Mouse (Mus musculus): Measurements from ENCODE around the gene Dnajc4. TPM values are rescaled to one million over a fixed set of nuclear protein-coding genes. Genes with fewer than 3 reads are reported as not detected.

The Dnajc4 gene
- total RNA-seq (2023; ENCODE audit: inconsistent age), result 23.7 to 27.8 TPM (median 26.5 TPM) in 4 replicates

DNA sequence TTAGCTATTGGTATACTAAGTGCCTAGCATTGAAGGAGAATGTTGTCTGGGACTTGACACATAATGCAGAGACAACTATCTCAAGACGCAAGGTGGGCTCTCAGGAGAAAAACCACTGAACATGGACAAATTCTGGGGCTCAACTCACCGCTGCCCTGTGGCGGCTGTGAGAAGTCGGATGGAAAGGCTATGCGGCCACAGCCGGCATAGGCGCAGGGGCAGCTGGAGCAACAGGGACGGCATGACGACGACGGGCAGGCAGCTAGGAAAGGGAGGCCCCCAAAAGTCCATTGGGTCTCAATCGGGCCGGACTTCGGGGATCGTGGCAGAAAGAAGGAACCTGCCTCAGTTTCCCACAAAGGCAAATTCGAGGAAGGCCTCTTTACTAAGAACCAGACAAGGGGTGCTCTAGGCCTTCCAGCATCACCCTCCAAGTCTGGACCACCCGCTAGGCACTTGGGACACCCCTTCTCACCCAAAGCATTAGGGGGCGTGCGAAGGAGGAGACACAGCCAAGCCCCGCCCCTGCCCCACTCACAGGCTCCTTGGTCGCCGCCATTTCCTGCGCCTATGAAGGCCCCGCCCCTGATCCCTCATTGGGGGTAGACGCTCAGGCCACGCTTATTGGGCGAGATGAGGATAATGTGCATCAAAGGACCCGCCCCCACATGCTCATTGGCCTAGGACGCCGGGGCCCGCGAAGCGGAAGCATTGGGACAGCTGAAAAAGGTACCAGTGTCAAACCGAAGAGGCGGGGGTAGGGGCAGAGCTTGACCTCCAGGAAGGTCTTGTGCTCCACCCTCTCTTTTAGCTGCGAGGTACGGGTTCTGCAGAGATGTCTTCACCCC lies at the start of gene Dnajc4:
Gene Dnajc4, minus strand, starts transcription at position 562 of the 848 bp plus-strand sequence.

DNA sequence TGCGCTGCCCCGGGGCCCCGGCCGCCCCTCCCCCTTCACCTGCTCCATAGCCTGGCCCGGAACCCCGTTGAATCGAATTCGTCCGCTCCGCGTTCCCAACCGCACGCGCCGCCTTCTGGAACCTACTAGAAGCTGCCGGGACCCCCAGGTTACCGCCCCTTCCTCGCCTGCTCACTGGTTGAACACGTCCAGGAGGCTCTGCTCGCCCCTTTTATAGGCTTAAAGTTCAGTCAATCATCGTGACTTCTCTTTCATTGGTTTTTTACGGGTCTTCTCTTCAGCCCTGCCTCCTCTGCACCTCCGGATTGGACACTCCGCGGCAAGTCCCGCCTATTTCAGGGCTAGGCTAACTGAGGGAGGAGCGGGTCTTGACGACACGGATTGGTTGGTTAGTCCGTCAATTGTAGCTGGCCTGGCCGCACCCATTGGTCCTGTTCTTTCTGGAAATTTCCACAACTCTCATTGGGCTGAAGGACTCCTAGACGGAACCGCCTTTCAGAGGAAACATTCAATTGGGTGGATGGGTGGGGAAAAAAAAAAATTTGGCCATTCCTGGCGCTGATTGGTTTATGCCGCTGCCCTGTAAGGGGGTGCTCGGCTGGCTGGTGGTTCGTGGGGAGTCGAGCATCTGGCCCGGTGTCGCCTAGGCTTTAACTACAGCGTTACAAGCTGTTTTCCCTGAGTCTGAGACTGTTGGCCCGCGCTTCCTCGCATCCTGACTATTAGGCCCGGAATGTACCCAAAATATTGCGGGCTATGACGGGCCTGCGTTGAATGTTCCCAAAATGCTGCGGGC lies 47.7 kb upstream of the Dnajc4 start, which contains the start of gene Stip1:
Gene Stip1, minus strand, starts transcription at position 127 of the 796 bp plus-strand sequence.

DNA sequence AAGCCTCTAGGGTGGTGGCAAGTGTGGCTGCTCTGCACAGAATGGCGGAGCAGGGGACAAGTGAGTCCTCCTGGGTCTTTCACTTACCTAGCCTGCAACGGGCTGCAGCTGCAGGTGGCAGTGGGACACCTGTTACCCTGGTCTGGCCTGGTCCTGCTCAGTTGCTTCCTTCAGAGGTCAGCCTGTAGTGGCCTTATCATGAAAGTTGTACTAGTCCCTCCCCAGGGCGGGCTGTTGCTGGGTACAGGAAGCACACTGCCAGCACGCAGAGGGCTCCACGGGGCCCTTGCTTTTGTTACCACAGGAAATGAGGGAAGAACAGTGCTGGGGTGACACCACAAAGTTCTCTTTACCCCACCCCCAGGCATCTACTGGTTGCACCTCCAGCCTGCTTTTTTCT lies 26.8 kb upstream of the Dnajc4 start, which contains the start of gene Fermt3:
Gene Fermt3, minus strand, starts transcription at position 279 of the 400 bp plus-strand sequence.

DNA sequence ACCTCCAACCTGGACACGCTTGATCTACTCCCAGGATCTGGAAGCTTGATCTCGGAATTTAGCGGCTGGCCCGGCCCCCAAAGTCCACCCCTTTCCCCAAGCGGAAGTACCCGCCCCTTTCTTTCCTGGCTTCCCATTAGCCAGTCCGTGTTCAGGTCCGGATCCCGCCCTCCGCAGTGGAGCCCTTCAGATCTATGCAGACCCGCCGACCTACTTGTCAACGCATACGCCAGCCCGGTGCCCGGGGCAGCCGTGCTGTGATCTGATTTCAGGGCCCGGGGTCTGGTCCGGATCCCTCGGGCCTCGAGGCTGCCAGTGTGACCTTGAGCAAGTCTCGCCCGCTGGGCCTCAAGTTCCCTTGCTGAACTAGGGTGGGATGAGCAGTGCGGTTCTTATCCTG lies 3.6 kb upstream of the Dnajc4 start, which contains the start of the genes Nudt22 and Trpt1:
Gene Nudt22, minus strand, starts transcription at position 112 of the 400 bp plus-strand sequence.
Gene Trpt1, plus strand, starts transcription at position 126 of the 400 bp plus-strand sequence.

DNA sequence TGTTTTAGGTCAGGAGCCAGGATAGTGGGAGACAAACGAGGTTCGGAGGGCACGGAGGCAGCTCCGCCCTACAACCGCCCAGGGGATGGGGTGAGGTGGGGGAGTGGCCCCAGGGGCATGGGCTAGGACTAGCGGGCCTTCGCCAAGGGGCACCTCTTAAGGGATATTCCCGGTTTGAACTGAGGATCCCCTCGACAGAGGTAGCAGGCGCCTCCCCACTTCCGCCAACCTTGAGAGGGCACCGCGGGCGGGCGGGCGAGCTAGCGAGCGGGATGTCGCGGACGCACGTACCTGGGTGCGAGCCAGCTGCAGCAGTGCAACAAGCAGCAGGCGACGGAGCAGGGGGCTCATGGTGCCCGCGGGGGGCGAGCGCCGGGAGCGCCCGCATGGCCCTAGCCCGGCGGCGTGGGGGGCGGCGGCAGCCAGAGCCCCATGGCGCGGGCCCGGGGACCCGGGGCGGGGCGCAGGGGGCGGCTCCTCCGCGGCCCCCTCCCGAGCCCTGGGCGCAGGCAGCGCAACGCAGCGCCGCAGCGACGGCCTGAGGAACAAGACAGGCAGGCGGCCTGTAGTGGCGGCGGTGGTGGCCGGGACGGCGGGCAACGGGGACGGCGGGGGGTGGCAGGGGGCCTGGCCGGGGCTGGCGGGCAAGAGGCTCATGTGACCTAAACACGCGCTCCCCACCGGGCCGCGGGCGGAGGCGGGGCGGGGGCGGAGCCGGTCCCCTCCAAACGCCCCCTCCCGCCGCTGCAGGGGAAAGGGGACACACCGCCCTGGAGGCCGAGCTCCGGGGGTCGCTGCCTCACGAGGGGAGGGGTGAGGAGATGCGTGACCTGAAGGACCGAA lies 5.1 kb downstream of the Dnajc4 start, which contains the start of gene Vegfb:
Gene Vegfb, minus strand, starts transcription at position 591 of the 843 bp plus-strand sequence.

DNA sequence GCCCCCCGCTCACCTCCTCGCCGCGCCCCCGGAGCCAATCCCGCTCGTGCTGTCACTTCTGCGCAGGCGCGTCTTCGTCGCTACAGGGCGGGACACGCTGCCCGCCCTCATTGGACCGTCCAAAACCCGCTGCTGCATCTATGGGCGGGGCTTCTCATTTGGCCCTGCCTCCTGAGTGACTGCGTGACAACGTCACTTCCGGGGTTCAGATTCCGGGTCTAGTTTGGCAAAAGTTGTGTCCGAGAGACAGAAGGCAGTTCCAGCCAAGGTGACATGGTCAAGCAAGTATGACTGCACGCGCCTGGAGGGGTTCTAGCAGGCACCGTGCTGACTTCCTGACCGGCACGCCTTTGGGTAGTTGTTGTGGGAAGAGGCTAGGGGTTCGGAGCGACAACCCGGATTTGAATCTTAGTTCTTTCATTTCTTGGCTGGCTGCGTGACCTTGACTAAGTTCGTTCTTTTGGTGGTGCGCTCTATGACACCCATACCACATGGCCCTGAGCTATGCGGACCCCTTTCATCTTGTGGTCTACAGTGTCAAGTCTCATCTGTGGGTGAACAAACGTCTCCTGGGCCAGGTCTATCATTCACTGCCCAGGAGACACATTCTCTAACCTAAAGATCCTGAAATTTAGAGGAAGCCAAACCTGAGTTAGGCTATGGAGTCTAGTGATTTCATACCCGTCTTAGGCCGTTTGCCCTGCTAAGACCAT lies 11.8 kb downstream of the Dnajc4 start, which contains the start of gene Fkbp2:
Gene Fkbp2, minus strand, starts transcription at position 121 of the 713 bp plus-strand sequence.

DNA sequence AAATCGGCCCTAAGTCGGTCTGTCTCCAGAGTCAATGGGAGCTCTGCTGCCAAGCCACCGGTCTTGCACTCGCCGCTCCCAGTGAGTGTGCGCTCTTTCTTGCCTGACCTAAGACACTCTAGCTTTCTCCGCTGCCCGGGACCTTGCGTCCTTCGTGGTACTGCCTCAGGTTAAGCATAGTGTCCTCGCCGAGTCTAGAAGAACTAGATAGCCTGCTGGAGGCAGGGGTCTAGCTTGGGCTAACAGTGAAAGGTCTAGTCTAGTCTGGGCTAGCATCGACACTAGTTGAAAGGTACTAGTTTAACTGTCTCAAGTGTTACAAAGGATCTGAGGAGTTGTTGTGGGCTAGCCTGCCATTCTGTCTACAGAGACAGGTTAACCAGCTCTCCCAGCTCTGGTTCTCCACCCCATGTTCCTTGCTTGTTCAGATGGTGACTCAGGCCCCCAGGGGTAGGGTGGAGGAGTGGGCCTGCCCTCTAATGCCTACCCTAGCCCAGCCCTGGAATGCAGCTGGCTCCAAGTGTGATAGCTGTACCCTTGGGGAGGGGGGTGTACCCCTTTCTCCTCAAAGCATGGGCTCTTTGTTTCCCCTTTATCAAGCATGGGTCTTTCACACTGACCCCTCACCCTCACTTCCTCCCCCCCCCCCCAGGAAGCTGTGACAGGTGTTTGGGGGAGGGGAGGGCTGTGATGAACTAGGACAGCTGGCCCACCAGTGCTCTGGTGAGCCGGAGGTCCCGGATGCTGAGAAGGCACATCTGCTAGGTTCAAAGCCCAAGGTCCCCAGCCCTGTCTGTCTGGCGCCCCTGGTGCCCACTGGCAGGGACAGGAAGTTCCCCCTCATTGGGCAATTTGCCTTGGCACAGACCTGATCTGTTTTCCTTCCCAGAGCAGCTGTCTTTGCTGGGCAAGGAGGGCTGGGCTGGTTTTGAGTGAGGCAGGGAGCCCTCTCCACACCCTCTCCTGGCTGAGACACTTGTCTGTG lies 16.5 kb downstream of the Dnajc4 start, which contains the start of gene Plcb3:
Gene Plcb3, minus strand, starts transcription at position 934 of the 985 bp plus-strand sequence.

DNA sequence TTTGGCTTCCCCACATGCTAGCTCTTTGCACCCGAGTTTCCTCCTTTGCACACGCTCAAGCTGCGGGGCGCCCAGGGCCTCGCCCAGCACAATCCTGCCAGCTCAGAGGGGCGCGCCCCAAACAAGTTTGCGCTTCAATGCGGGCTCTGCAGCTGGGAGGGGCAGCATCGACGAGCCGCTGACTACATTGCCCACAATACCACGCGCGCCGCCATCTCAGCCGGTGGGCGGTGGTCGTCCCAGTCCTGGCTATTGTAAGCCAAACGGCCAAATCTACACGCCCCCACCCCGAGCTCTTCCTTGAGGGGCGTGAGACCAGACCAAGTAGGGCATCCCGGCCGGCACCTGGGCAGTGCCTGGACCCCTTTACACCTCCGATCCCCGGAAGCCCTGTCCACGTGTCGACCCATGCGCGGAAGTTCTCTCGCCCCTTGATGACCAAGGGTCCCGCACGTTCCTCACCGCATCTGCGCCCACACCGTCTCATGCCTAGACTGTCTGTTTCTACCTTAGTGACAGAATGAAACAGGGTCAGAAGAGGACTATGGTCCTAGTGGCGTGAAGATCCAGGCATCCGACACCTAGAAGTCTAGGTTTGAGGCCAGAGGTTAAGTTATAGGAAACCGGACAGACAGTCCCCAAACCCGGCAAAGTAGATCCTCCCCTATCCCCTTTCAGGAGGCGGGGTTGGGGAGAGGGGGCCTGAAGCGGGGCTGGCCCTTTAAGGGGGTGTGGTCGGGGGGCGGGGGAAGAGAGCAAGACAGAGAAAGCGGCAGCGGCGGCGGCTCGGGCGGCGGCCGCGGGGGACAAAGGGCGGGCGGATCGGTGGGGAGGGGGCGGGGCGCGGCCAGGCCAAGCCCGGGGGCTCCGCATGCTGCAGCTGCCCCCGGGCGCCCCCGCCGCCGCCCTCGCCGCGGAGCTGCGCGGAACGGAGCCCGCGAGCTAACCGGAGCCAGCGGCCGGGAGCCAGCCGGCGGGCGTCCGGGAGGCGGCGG lies 17.9 kb downstream of the Dnajc4 start, which contains the start of gene Ppp1r14b:
Gene Ppp1r14b, plus strand, starts transcription at position 758 of the 995 bp plus-strand sequence.

DNA sequence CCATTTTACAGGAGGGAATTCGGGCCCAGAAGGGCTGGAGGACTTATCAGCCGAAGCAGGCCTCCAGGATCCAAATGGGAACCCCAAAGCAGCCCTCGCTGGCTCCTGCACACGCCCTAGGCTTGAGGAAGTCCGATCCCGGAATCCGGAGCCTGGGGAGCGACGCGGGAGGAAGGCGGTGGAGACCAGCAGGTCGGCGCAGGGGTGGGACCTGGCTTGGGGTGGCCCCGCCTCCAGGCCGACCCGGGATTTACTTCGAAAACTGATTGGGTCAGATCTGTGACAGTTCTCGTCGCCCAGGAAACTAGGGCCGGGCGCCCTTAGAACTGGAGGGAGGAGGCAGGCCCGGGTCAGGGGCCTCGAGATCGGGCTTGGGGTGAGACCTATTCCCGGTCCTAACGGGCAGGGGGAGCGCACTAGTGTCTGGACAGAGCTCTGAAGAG lies 50.1 kb downstream of the Dnajc4 start, which contains the start of gene Gpr137:
Gene Gpr137, minus strand, starts transcription at position 232 of the 443 bp plus-strand sequence.

DNA sequence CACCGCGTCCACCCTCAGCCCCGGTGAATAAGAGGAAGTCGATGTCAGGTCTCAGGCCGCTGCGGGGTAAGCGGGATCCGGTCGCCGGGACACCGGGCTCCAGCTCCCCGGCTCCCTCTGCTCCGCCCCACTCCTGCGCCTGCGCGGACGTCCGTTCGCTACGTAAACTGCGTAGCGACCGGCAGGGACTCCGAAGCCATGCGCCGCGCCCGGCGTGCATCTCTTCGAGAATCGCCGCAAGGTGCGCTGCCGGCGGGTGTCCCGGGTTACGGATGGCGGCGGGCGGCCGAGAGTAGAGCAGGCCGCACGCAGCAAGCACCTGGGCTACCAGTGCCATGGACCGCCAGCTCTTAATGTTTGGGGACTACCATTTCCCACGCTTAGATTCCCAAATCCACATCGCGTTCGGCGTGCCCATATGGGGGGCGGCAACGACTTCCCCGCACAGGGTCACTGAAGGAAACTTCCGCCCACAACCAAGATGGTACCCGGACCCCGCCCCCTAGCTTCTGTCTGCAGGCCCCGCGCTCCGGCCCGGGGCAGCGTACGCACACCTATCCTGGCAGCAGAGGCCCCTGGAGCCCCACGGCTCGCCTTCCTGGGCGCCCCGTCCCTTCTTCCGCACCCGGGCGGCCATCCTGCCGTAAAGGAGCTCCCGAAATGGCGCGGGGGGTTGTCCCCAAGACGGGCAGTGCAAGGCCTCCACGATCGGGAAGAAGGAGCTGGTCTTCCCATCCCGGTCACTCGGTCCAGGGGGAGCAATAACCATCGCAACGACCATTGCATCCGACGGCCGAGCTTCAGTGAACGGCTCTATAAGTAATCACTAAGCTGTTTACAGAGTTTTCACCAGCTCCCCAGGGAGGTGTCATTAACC lies 50.8 kb downstream of the Dnajc4 start, which contains the start of gene Bad:
Gene Bad, plus strand, starts transcription at position 490 of the 877 bp plus-strand sequence.

Other genes with a start within 250 kb of the Dnajc4 start
- gene Rps6ka4, start 151.9 kb downstream of the Dnajc4 start, total RNA-seq (2023; ENCODE audit: inconsistent age), result 28.2 to 41.0 TPM (median 33.2 TPM) in 4 replicates
- 29.9 to 32.9 TPM (median 31.6 TPM) in 4 replicates for gene Ccdc88b, start 134.4 kb downstream of the Dnajc4 start, total RNA-seq (2023; ENCODE audit: inconsistent age)
- 150 to 159 TPM (median 153 TPM) in 4 replicates for gene Trmt112, start 82.9 kb downstream of the Dnajc4 start, total RNA-seq (2023; ENCODE audit: inconsistent age)
- gene Prdx5, start 82.5 kb downstream of the Dnajc4 start, total RNA-seq (2023; ENCODE audit: inconsistent age), result 86.0 to 104 TPM (median 92.9 TPM) in 4 replicates
- gene Esrra, start 70.8 kb downstream of the Dnajc4 start, total RNA-seq (2023; ENCODE audit: inconsistent age), result 55.4 to 59.7 TPM (median 56.1 TPM) in 4 replicates
- not detected in 4 replicates for gene Catsperz, start 67.2 kb downstream of the Dnajc4 start, total RNA-seq (2023; ENCODE audit: inconsistent age)
- not detected in 4 replicates for gene Kcnk4, start 58.1 kb downstream of the Dnajc4 start, total RNA-seq (2023; ENCODE audit: inconsistent age)
- gene Bad, start 50.7 kb downstream of the Dnajc4 start, total RNA-seq (2023; ENCODE audit: inconsistent age), result 10.7 to 16.5 TPM (median 14.1 TPM) in 4 replicates
- gene Gpr137, start 50.1 kb downstream of the Dnajc4 start, total RNA-seq (2023; ENCODE audit: inconsistent age), result 20.3 to 22.9 TPM (median 21.1 TPM) in 4 replicates
- gene Ppp1r14b, start 17.6 kb downstream of the Dnajc4 start, total RNA-seq (2023; ENCODE audit: inconsistent age), result 89.5 to 93.5 TPM (median 90.6 TPM) in 4 replicates
- gene Plcb3, start 16.1 kb downstream of the Dnajc4 start, total RNA-seq (2023; ENCODE audit: inconsistent age), result 13.5 to 15.8 TPM (median 15.0 TPM) in 4 replicates
- gene Fkbp2, start 12.1 kb downstream of the Dnajc4 start, total RNA-seq (2023; ENCODE audit: inconsistent age), result 27.8 to 34.0 TPM (median 30.5 TPM) in 4 replicates
- 15.4 to 19.4 TPM (median 17.7 TPM) in 4 replicates for gene Vegfb, start 4.9 kb downstream of the Dnajc4 start, total RNA-seq (2023; ENCODE audit: inconsistent age)
- gene Nudt22, start 3.5 kb upstream of the Dnajc4 start, total RNA-seq (2023; ENCODE audit: inconsistent age), result 4.4 to 6.2 TPM (median 5.2 TPM) in 4 replicates
- 4.5 to 6.6 TPM (median 5.6 TPM) in 4 replicates for gene Trpt1, start 3.6 kb upstream of the Dnajc4 start, total RNA-seq (2023; ENCODE audit: inconsistent age)
- 167 to 182 TPM (median 174 TPM) in 4 replicates for gene Fermt3, start 26.9 kb upstream of the Dnajc4 start, total RNA-seq (2023; ENCODE audit: inconsistent age)
- 98.7 to 127 TPM (median 113 TPM) in 4 replicates for gene Stip1, start 47.4 kb upstream of the Dnajc4 start, total RNA-seq (2023; ENCODE audit: inconsistent age)
- gene Macrod1, start 64.2 kb upstream of the Dnajc4 start, total RNA-seq (2023; ENCODE audit: inconsistent age), result 6.5 to 7.3 TPM (median 7.1 TPM) in 4 replicates
- gene Flrt1, start 113.2 kb upstream of the Dnajc4 start, total RNA-seq (2023; ENCODE audit: inconsistent age), result 0.12 to 0.16 TPM in 2 of 4 replicates, not detected in the others
- 132 to 142 TPM (median 137 TPM) in 4 replicates for gene Otub1, start 213.7 kb upstream of the Dnajc4 start, total RNA-seq (2023; ENCODE audit: inconsistent age)
- 302 to 334 TPM (median 313 TPM) in 4 replicates for gene Cox8a, start 225.0 kb upstream of the Dnajc4 start, total RNA-seq (2023; ENCODE audit: inconsistent age)
- 55.8 to 56.6 TPM (median 56.2 TPM) in 4 replicates for gene Naa40, start 248.6 kb upstream of the Dnajc4 start, total RNA-seq (2023; ENCODE audit: inconsistent age)